13 mouse cellular contexts compared by ENCODE assay signal in genomic region chr7:143057023-143057422, GRCm38 (mm10). TPM values are rescaled to one million over a fixed set of nuclear protein-coding genes. Genes with fewer than 3 reads are reported as not detected.
DNase-seq lines count a peak whose midpoint lies in the region; ATAC-seq and TF ChIP-seq lines count a peak whose summit lies in the region.
"Had no signal": no experiment of that assay in that cellular context is flagged by ENCODE, and none has a peak within 500 bp of the region (broad histone marks: within the 10 kb centered on the region; RNA-seq: fewer than 3 reads in every experiment).

No protein-coding gene starts in this region.

- no peaks in the 10 kb centered on the region for H3K27me3 ChIP-seq in heart, embryonic 16.5 days (ENCODE audit: control insufficient read depth, insufficient read depth, low read length)
- no peaks in the 10 kb centered on the region for H3K27me3 ChIP-seq in liver, postnatal 0 days (ENCODE audit: insufficient read depth, low read length)
- H3K27me3 ChIP-seq in midbrain, embryonic 14.5 days (ENCODE audit: control insufficient read depth, insufficient read depth, low read length): no peaks in the 10 kb centered on the region

- H3K4me3 ChIP-seq in gastrocnemius, adult 2 months: peak overlapping the region; percentile 58
- 0 out of 2 replicates have a peak overlapping the region, but pooled peaks have one; percentile 9 for H3K4me3 ChIP-seq in layer of hippocampus, adult 2 months
- peak overlapping the region; percentile 13 for H3K4me3 ChIP-seq in heart, embryonic 16.5 days (ENCODE audit: low read length)
- no peak overlapping the region for H3K4me3 ChIP-seq in liver, postnatal 0 days (ENCODE audit: low read depth, low read length)
- H3K4me3 ChIP-seq in midbrain, embryonic 14.5 days (replicated peaks; ENCODE audit: low read depth, low read length): no peak overlapping the region

- H3K9me3 ChIP-seq in heart, embryonic 16.5 days (replicated peaks; ENCODE audit: control insufficient read depth, low read length): no peaks in the 10 kb centered on the region
- H3K9me3 ChIP-seq in liver, postnatal 0 days (ENCODE audit: low read length): no peaks in the 10 kb centered on the region
- no peaks in the 10 kb centered on the region for H3K9me3 ChIP-seq in midbrain, embryonic 14.5 days (ENCODE audit: control insufficient read depth, low read length)

- TF ChIP-seq EP300 in liver, postnatal 0 days (IDR thresholded peaks at IDR 0.05; ENCODE audit: low read depth): no peak

- no peak for TF ChIP-seq CTCF in gastrocnemius, adult 2 months (IDR thresholded peaks at IDR 0.05)
- TF ChIP-seq CTCF in layer of hippocampus, adult 2 months (conservative IDR thresholded peaks at IDR 0.05): no peak
- no peak for TF ChIP-seq CTCF in liver, postnatal 0 days (IDR thresholded peaks at IDR 0.05; ENCODE audit: low read depth)

- peak overlapping the region; percentile 94 for H3K4me2 ChIP-seq in heart, embryonic 16.5 days (ENCODE audit: low read depth, low read length)
- H3K4me2 ChIP-seq in liver, postnatal 0 days (ENCODE audit: low read depth, low read length): peak overlapping the region; percentile 33; the same call in 1 of the 2 replicates
- H3K4me2 ChIP-seq in midbrain, embryonic 14.5 days (ENCODE audit: low read length): no peak overlapping the region
- H3K4me2 ChIP-seq: midbrain, embryonic 11.5 days had no signal

- H3K9ac ChIP-seq in heart, embryonic 16.5 days (ENCODE audit: low read length): peak overlapping the region; percentile 69
- no peak overlapping the region for H3K9ac ChIP-seq in liver, postnatal 0 days (replicated peaks)
- H3K9ac ChIP-seq in midbrain, embryonic 14.5 days (replicated peaks; ENCODE audit: low read length): no peak overlapping the region

- 55% methylated on average over 5 of the region's 5 CpGs for WGBS in heart, embryonic 16.5 days
- 43% methylated on average over 5 of the region's 5 CpGs for WGBS in liver, postnatal 0 days (ENCODE audit: insufficient replicate concordance)
- WGBS in midbrain, embryonic 14.5 days: 90% methylated on average over 5 of the region's 5 CpGs

- peaks cover 72% of the 10 kb centered on the region for H3K4me1 ChIP-seq in heart, embryonic 16.5 days (ENCODE audit: control insufficient read depth, insufficient read depth, low read length)
- H3K4me1 ChIP-seq in liver, postnatal 0 days (ENCODE audit: insufficient read depth): peaks cover 72% of the 10 kb centered on the region
- peaks cover 32% of the 10 kb centered on the region for H3K4me1 ChIP-seq in midbrain, embryonic 14.5 days (ENCODE audit: control insufficient read depth, insufficient read depth, low read length)

- no peak for DNase-seq in gastrocnemius, adult 2 months
- no peak for DNase-seq in gastrocnemius, adult 8-10 months (ENCODE audit: low spot score in 2 of 2)
- DNase-seq in layer of hippocampus, adult 2 months (ENCODE audit: low spot score in 2 of 2): no peak
- no peak for DNase-seq in layer of hippocampus, postnatal 10 days (ENCODE audit: low spot score in 2 of 2)
- no peak for DNase-seq in liver, postnatal 0 days
- no peak for DNase-seq in ovary, postnatal 14 days (ENCODE audit: low spot score)
- DNase-seq in midbrain, embryonic 14.5 days: no peak
- DNase-seq: adrenal gland, postnatal 14 days; cerebellum, adult 18-20 months; thymus, adult 18-20 months had no signal

- peaks cover 13% of the 10 kb centered on the region for H3K36me3 ChIP-seq in heart, embryonic 16.5 days (ENCODE audit: control insufficient read depth, insufficient read depth)
- peaks cover 10% of the 10 kb centered on the region; the same call in 1 of the 2 replicates for H3K36me3 ChIP-seq in liver, postnatal 0 days (replicated peaks; ENCODE audit: insufficient read depth, low read length)
- H3K36me3 ChIP-seq in midbrain, embryonic 14.5 days (ENCODE audit: control insufficient read depth, insufficient read depth, low read length): 0 out of 2 replicates have a peak, but pooled peaks cover 5% of the 10 kb centered on the region

- intact Hi-C loops in gastrocnemius, adult 2 months (cut with DNase I): no loop called here

- peak overlapping the region; percentile 85 for H3K27ac ChIP-seq in gastrocnemius, adult 2 months
- H3K27ac ChIP-seq in layer of hippocampus, adult 2 months: peak overlapping the region; percentile 67
- peak overlapping the region; percentile 99 for H3K27ac ChIP-seq in heart, embryonic 16.5 days (ENCODE audit: low read length)
- H3K27ac ChIP-seq in liver, postnatal 0 days (ENCODE audit: low read depth): peak overlapping the region; percentile 79
- no peak overlapping the region for H3K27ac ChIP-seq in midbrain, embryonic 14.5 days (replicated peaks; ENCODE audit: low read depth, low read length)

- ATAC-seq in heart, embryonic 16.5 days (replicated peaks; ENCODE audit: extremely low read depth, insufficient read depth, low FRiP score): no peak
- ATAC-seq in liver, postnatal 0 days: no peak
- no peak for ATAC-seq in midbrain, embryonic 14.5 days (ENCODE audit: low FRiP score, low TSS enrichment)

RNA-seq across cellular contexts. Expression of gene Cd81, which starts 4.5 kb away (rescaled TPM):
- 100 to 1,000 TPM; 100 to 129 TPM for total RNA-seq in gastrocnemius, adult 2 months (2021)
- total RNA-seq in gastrocnemius, adult 8-10 months (2022): 100 to 1,000 TPM in 1 of 4 experiments, 10 to 100 TPM in 3; 85.0 to 103 (median 88.3) TPM
- 100 to 1,000 TPM; 419 to 448 TPM for total RNA-seq in layer of hippocampus, adult 2 months (2021)
- total RNA-seq in layer of hippocampus, postnatal 10 days (2021): 100 to 1,000 TPM; 395 to 401 TPM
- polyA plus RNA-seq in heart, embryonic 16.5 days (2015; fragmentation: Nextera tagmentation; extraction: Ambion mirVana): 878 and 900 TPM in 2 replicates
- polyA plus RNA-seq in liver, postnatal 0 days (2015; fragmentation: Nextera tagmentation; extraction: Ambion mirVana): 213 and 231 TPM in 2 replicates
- 316 and 322 TPM in 2 replicates for polyA plus RNA-seq in midbrain, embryonic 14.5 days (2014; fragmentation: Nextera tagmentation; extraction: Ambion mirVana)

RNA-seq across cellular contexts. Expression of gene Tssc4, which starts 12.0 kb away (rescaled TPM):
- 1 to 10 TPM; 6.6 to 8.2 TPM for total RNA-seq in gastrocnemius, adult 2 months (2021)
- 1 to 10 TPM; 7.1 to 8.3 (median 7.6) TPM for total RNA-seq in gastrocnemius, adult 8-10 months (2022)
- total RNA-seq in layer of hippocampus, adult 2 months (2021): 10 to 100 TPM; 38.5 to 41.4 TPM
- total RNA-seq in layer of hippocampus, postnatal 10 days (2021): 10 to 100 TPM; 41.9 to 46.0 TPM
- polyA plus RNA-seq in heart, embryonic 16.5 days (2015; fragmentation: Nextera tagmentation; extraction: Ambion mirVana): 59.2 and 61.5 TPM in 2 replicates
- 24.1 and 25.2 TPM in 2 replicates for polyA plus RNA-seq in liver, postnatal 0 days (2015; fragmentation: Nextera tagmentation; extraction: Ambion mirVana)
- polyA plus RNA-seq in midbrain, embryonic 14.5 days (2014; fragmentation: Nextera tagmentation; extraction: Ambion mirVana): 70.4 and 102 TPM in 2 replicates

RNA-seq across cellular contexts. Expression of gene Trpm5, which starts 37.4 kb away (rescaled TPM):
- not detected for total RNA-seq in gastrocnemius, adult 2 months (2021)
- not detected for total RNA-seq in gastrocnemius, adult 8-10 months (2022)
- not detected for total RNA-seq in layer of hippocampus, adult 2 months (2021)
- under 1 TPM; 0.31 to 0.59 TPM for total RNA-seq in layer of hippocampus, postnatal 10 days (2021)
- polyA plus RNA-seq in heart, embryonic 16.5 days (2015; fragmentation: Nextera tagmentation; extraction: Ambion mirVana): 3.1 and 3.7 TPM in 2 replicates
- polyA plus RNA-seq in liver, postnatal 0 days (2015; fragmentation: Nextera tagmentation; extraction: Ambion mirVana): 0.13 and 0.42 TPM in 2 replicates
- polyA plus RNA-seq in midbrain, embryonic 14.5 days (2014; fragmentation: Nextera tagmentation; extraction: Ambion mirVana): 0.40 and 1.3 TPM in 2 replicates

RNA-seq across cellular contexts. Expression of gene Kcnq1, which starts 49.1 kb away (rescaled TPM):
- under 1 TPM; 0.33 to 0.67 TPM for total RNA-seq in gastrocnemius, adult 2 months (2021)
- total RNA-seq in gastrocnemius, adult 8-10 months (2022): under 1 TPM; 0.20 to 0.48 (median 0.34) TPM
- under 1 TPM; 0.29 to 0.97 TPM for total RNA-seq in layer of hippocampus, adult 2 months (2021)
- total RNA-seq in layer of hippocampus, postnatal 10 days (2021): 1 to 10 TPM; 1.0 to 2.3 TPM
- polyA plus RNA-seq in heart, embryonic 16.5 days (2015; fragmentation: Nextera tagmentation; extraction: Ambion mirVana): 34.6 and 34.9 TPM in 2 replicates
- polyA plus RNA-seq in liver, postnatal 0 days (2015; fragmentation: Nextera tagmentation; extraction: Ambion mirVana): 0.37 and 0.63 TPM in 2 replicates
- 1.2 and 2.0 TPM in 2 replicates for polyA plus RNA-seq in midbrain, embryonic 14.5 days (2014; fragmentation: Nextera tagmentation; extraction: Ambion mirVana)
- total RNA-seq: hematopoietic stem cell, adult 5-6 weeks had no signal

RNA-seq across cellular contexts. Expression of gene Tspan32, which starts 52.2 kb away (rescaled TPM):
- under 1 TPM; 0.23 to 0.39 TPM for total RNA-seq in gastrocnemius, adult 2 months (2021)
- total RNA-seq in gastrocnemius, adult 8-10 months (2022): under 1 TPM in 2 of 4 experiments, not detected in 2; 0.27 to 0.56 TPM
- total RNA-seq in layer of hippocampus, adult 2 months (2021): under 1 TPM in 1 of 2 experiments, not detected in 1; 0.36 TPM
- total RNA-seq in layer of hippocampus, postnatal 10 days (2021): not detected
- 2.5 and 2.9 TPM in 2 replicates for polyA plus RNA-seq in heart, embryonic 16.5 days (2015; fragmentation: Nextera tagmentation; extraction: Ambion mirVana)
- polyA plus RNA-seq in liver, postnatal 0 days (2015; fragmentation: Nextera tagmentation; extraction: Ambion mirVana): 31.0 and 37.5 TPM in 2 replicates
- polyA plus RNA-seq in midbrain, embryonic 14.5 days (2014; fragmentation: Nextera tagmentation; extraction: Ambion mirVana): 0.27 and 0.57 TPM in 2 replicates

Comparison
In these comparisons a context has a peak if more than half of its experiments do, and no peak if none do; other contexts are left out.
1. H3K4me3 ChIP-seq: peak in gastrocnemius, adult 2 months (single experiment), layer of hippocampus, adult 2 months (single experiment) and heart, embryonic 16.5 days (single experiment); none in liver, postnatal 0 days (single experiment) and midbrain, embryonic 14.5 days (single experiment).
2. RNA of gene Tssc4, which starts 12.0 kb away (total RNA-seq): 41.9 to 46.0 TPM in layer of hippocampus, postnatal 10 days and 38.5 to 41.4 TPM in layer of hippocampus, adult 2 months; 6.6 to 8.2 TPM in gastrocnemius, adult 2 months and 7.1 to 8.3 TPM in gastrocnemius, adult 8-10 months; every median in the first group is over 4 times any median in the second.